Mouse (Mus musculus): ENCODE results near the gene Pnma1. TPM values are rescaled to one million over a fixed set of nuclear protein-coding genes. Genes with fewer than 3 reads are reported as not detected.

The Pnma1 gene
- polyA plus RNA-seq, 2 experiments, result 0.39 to 0.55 TPM

GRCm38 (mm10) chr12:84114153-84114994, 33.9 kb downstream of the Pnma1 start, which contains the start of gene Dnal1:
Dnal1 (plus strand) TSS chr12:84114366.
- no peak for TF ChIP-seq POLR2A (IDR thresholded peaks at IDR 0.05; ENCODE audit: borderline replicate concordance, extremely low read depth, insufficient read depth, insufficient read length)
- DNase-seq (ENCODE audit: low spot score) (peak; percentile 97), ATAC-seq (ENCODE audit: low FRiP score, low read depth) (peak; percentile 95)
- Histone ChIP-seq H3K9me3 (ENCODE audit: control insufficient read depth, low read length) (no peaks in the 10 kb centered on the region), H3K4me2 (replicated peaks; ENCODE audit: low read depth, low read length, severe bottlenecking) (peak within 1 kb of the TSS; percentile 61), H3K4me3 (replicated peaks; ENCODE audit: low read length) (peak within 1 kb of the TSS; percentile 79), H3K27ac (replicated peaks; ENCODE audit: low read depth, low read length) (no peak within 1 kb of the TSS), H3K9ac (ENCODE audit: low read depth, low read length, severe bottlenecking) (peak within 1 kb of the TSS; percentile 67), H3K36me3 (ENCODE audit: control insufficient read depth, insufficient read depth, low read length) (no peaks in the 10 kb centered on the region), H3K4me1 (ENCODE audit: control insufficient read depth, insufficient read depth, low read length) (peaks cover 6% of the 10 kb centered on the region), H3K27me3 (ENCODE audit: control insufficient read depth, insufficient read depth, low read length) (no peaks in the 10 kb centered on the region)
- 3% methylated on average over 32 of the region's 35 CpGs for WGBS

- Histone ChIP-seq H3K27ac (replicated peaks; ENCODE audit: low read depth, low read length) (no peak overlapping the region), H3K27me3 (ENCODE audit: control insufficient read depth, insufficient read depth, low read length) (no peaks in the 10 kb centered on the region), H3K9me3 (ENCODE audit: control insufficient read depth, low read length) (no peaks in the 10 kb centered on the region), H3K36me3 (ENCODE audit: control insufficient read depth, insufficient read depth, low read length) (no peaks in the 10 kb centered on the region), H3K4me3 (replicated peaks; ENCODE audit: low read length) (peak overlapping the region; percentile 79), H3K4me1 (ENCODE audit: control insufficient read depth, insufficient read depth, low read length) (peaks cover 6% of the 10 kb centered on the region), H3K9ac (ENCODE audit: low read depth, low read length, severe bottlenecking) (no peak overlapping the region), H3K4me2 (replicated peaks; ENCODE audit: low read depth, low read length, severe bottlenecking) (peak overlapping the region; percentile 61)
- TF ChIP-seq POLR2A (IDR thresholded peaks at IDR 0.05; ENCODE audit: borderline replicate concordance, extremely low read depth, insufficient read depth, insufficient read length), result no peak
- DNase-seq (ENCODE audit: low spot score), result no peak
- no peak for ATAC-seq (ENCODE audit: low FRiP score, low read depth)
- 50% methylated on average over 6 of the region's 6 CpGs for WGBS
Observed at GRCm38 (mm10) chr12:84113676-84114075, 34.6 kb downstream of the Pnma1 start.

GRCm38 (mm10) chr12:84110814-84111213, 37.5 kb downstream of the Pnma1 start:
- Histone ChIP-seq H3K36me3 (ENCODE audit: control insufficient read depth, insufficient read depth, low read length) (no peaks in the 10 kb centered on the region), H3K4me2 (replicated peaks; ENCODE audit: low read depth, low read length, severe bottlenecking) (no peak overlapping the region), H3K9me3 (ENCODE audit: control insufficient read depth, low read length) (no peaks in the 10 kb centered on the region), H3K4me3 (replicated peaks; ENCODE audit: low read length) (no peak overlapping the region), H3K27me3 (ENCODE audit: control insufficient read depth, insufficient read depth, low read length) (no peaks in the 10 kb centered on the region), H3K27ac (replicated peaks; ENCODE audit: low read depth, low read length) (no peak overlapping the region), H3K9ac (ENCODE audit: low read depth, low read length, severe bottlenecking) (no peak overlapping the region), H3K4me1 (ENCODE audit: control insufficient read depth, insufficient read depth, low read length) (peaks cover 6% of the 10 kb centered on the region)
- TF ChIP-seq POLR2A (IDR thresholded peaks at IDR 0.05; ENCODE audit: borderline replicate concordance, extremely low read depth, insufficient read depth, insufficient read length), result no peak
- ATAC-seq (ENCODE audit: low FRiP score, low read depth) (no peak), DNase-seq (ENCODE audit: low spot score) (no peak)
- 92% methylated on average over 4 of the region's 4 CpGs for WGBS

GRCm38 (mm10) chr12:84109924-84110323, 38.4 kb downstream of the Pnma1 start:
- H3K36me3 ChIP-seq (ENCODE audit: control insufficient read depth, insufficient read depth, low read length), result no peaks in the 10 kb centered on the region

GRCm38 (mm10) chr12:84107692-84108091, 40.6 kb downstream of the Pnma1 start:
- 67% methylated on average over 1 of the region's 1 CpGs for WGBS
- H3K9ac ChIP-seq (ENCODE audit: low read depth, low read length, severe bottlenecking), result no peak overlapping the region
- H3K4me2 ChIP-seq (replicated peaks; ENCODE audit: low read depth, low read length, severe bottlenecking), result no peak overlapping the region
- no peaks in the 10 kb centered on the region for H3K27me3 ChIP-seq (ENCODE audit: control insufficient read depth, insufficient read depth, low read length)
- DNase-seq (ENCODE audit: low spot score), result no peak
- no peaks in the 10 kb centered on the region for H3K36me3 ChIP-seq (ENCODE audit: control insufficient read depth, insufficient read depth, low read length)
- H3K9me3 ChIP-seq (ENCODE audit: control insufficient read depth, low read length), result no peaks in the 10 kb centered on the region
- H3K4me3 ChIP-seq (replicated peaks; ENCODE audit: low read length), result no peak overlapping the region
- TF ChIP-seq POLR2A (IDR thresholded peaks at IDR 0.05; ENCODE audit: borderline replicate concordance, extremely low read depth, insufficient read depth, insufficient read length), result no peak
- H3K27ac ChIP-seq (replicated peaks; ENCODE audit: low read depth, low read length), result no peak overlapping the region
- ATAC-seq (ENCODE audit: low FRiP score, low read depth), result no peak
- no peaks in the 10 kb centered on the region for H3K4me1 ChIP-seq (ENCODE audit: control insufficient read depth, insufficient read depth, low read length)

More at GRCm38 (mm10) chr12:84109924-84110323, 38.4 kb downstream of the Pnma1 start:
- Histone ChIP-seq H3K4me2 (replicated peaks; ENCODE audit: low read depth, low read length, severe bottlenecking) (no peak overlapping the region), H3K9me3 (ENCODE audit: control insufficient read depth, low read length) (no peaks in the 10 kb centered on the region), H3K27ac (replicated peaks; ENCODE audit: low read depth, low read length) (no peak overlapping the region), H3K4me3 (replicated peaks; ENCODE audit: low read length) (no peak overlapping the region), H3K27me3 (ENCODE audit: control insufficient read depth, insufficient read depth, low read length) (no peaks in the 10 kb centered on the region), H3K9ac (ENCODE audit: low read depth, low read length, severe bottlenecking) (no peak overlapping the region), H3K4me1 (ENCODE audit: control insufficient read depth, insufficient read depth, low read length) (peaks cover 4% of the 10 kb centered on the region)
- 69% methylated on average over 1 of the region's 1 CpGs for WGBS
- ATAC-seq (ENCODE audit: low FRiP score, low read depth) (no peak), DNase-seq (ENCODE audit: low spot score) (no peak)
- no peak for TF ChIP-seq POLR2A (IDR thresholded peaks at IDR 0.05; ENCODE audit: borderline replicate concordance, extremely low read depth, insufficient read depth, insufficient read length)

Data from limb, embryonic 14.5 days (tissue).